Mouse (Mus musculus) limb, embryonic 12.5 days (tissue): ENCODE data around the gene Cpe. TPM values are rescaled to one million over a fixed set of nuclear protein-coding genes. Genes with fewer than 3 reads are reported as not detected.

ENCODE experiments used
- ATAC-seq: fragments of 200-750 bp; cut with Nextera tagmentation; 2 replicates; pipeline ENCODE4 v1.8.0; 2017; ENCODE audit warnings: low read depth, moderate TSS enrichment; ENCODE audit not compliant: insufficient number of reproducible peaks, insufficient read depth, low FRiP score, low TSS enrichment
- H3K27ac ChIP-seq: fragments of 300-500 bp; sonication (generic); 2 replicates; pipeline ENCODE4 v1.5.1; 2016; ENCODE audit warnings: mild to moderate bottlenecking, moderate library complexity
- H3K27me3 ChIP-seq: fragments of 300-500 bp; sonication (generic); 2 replicates; pipeline ENCODE4 v1.6.1; 2016; ENCODE audit warnings: mild to moderate bottlenecking, moderate library complexity
- H3K36me3 ChIP-seq: fragments of 300-500 bp; sonication (generic); 2 replicates; pipeline ENCODE4 v1.6.1; 2016; ENCODE audit warnings: mild to moderate bottlenecking, moderate library complexity
- H3K4me1 ChIP-seq: fragments of 300-500 bp; sonication (generic); replicated peaks from 2 replicates; pipeline ENCODE4 v1.6.1; 2016
- H3K4me2 ChIP-seq: fragments of 300-500 bp; sonication (generic); 2 replicates; pipeline ENCODE4 v1.6.1; 2016; ENCODE audit warnings: mild to moderate bottlenecking, moderate library complexity
- H3K4me3 ChIP-seq: fragments of 300-500 bp; sonication (generic); replicated peaks from 2 replicates; pipeline ENCODE4 v1.5.1; 2016; ENCODE audit warnings: mild to moderate bottlenecking
- H3K9ac ChIP-seq: fragments of 300-500 bp; sonication (generic); replicated peaks from 2 replicates; pipeline ENCODE4 v1.6.1; 2016; ENCODE audit warnings: mild to moderate bottlenecking, moderate library complexity
- H3K9me3 ChIP-seq: fragments of 300-500 bp; sonication (generic); 2 replicates; pipeline ENCODE4 v1.6.1; 2016; ENCODE audit warnings: mild to moderate bottlenecking, moderate library complexity
- WGBS: fragments of 180-500 bp; shearing (Covaris S2); methylation state at CpG from one replicate; pipeline ENCODE4 v1.1.7; 2016; 5-methylcytosine and 5-hydroxymethylcytosine counted together
- polyA plus RNA-seq: library from polyadenylated mRNA; unstranded; fragments of >200 nt; fragmentation: Nextera tagmentation; extraction: Ambion mirVana; gene quantifications from 2 replicates; pipeline ENCODE4 v1.2.1, GENCODE M21; 2016

Cpe gene
- 187 and 188 TPM in 2 replicates for polyA plus RNA-seq

DNA sequence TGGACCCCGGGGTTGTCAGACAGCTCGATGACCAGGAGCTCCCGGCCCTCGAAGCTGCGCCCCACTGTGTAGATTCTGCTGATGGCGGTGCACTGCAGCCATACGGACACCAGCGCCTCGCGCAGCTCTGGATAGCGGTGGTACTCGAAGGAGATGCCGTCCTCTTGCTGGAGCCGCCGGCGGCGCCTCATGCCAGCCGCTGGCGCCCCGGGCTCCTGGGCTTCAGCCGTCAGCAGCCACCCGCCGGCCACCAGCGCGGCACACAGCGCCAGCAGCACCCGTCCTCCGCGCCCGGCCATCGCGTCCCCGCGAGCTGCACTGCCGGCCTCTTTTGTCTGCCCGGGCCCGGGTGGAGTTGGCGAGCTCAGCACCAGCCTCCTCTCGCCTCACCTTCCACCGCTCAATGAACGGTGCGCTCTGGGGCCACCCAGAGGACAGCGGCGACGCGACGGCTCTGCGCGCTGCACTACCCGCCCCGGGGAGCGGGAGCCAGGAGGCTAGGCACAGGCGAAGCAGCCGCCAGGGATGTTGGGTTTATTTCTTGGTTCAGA is at the start of gene Cpe:
TSS of gene Cpe (minus strand) at position 404 of the 551 bp plus-strand sequence.
- peaks cover 4% of the 10 kb centered on the region; the same call in 1 of the 2 replicates for H3K4me1 ChIP-seq
- H3K4me2 ChIP-seq = peak within 1 kb of the TSS; percentile 68
- H3K27me3 ChIP-seq = 0 out of 2 replicates have a peak, but pooled peaks cover 4% of the 10 kb centered on the region
- H3K9ac ChIP-seq = peak within 1 kb of the TSS; percentile 94
- peak within 1 kb of the TSS; percentile 70 for H3K4me3 ChIP-seq
- ATAC-seq = peak; percentile 98
- H3K27ac ChIP-seq = peak within 1 kb of the TSS; percentile 96
- H3K9me3 ChIP-seq = no peaks in the 10 kb centered on the region
- H3K36me3 ChIP-seq = no peaks in the 10 kb centered on the region
- under 1% methylated on average over 54 of the region's 54 CpGs for WGBS

DNA sequence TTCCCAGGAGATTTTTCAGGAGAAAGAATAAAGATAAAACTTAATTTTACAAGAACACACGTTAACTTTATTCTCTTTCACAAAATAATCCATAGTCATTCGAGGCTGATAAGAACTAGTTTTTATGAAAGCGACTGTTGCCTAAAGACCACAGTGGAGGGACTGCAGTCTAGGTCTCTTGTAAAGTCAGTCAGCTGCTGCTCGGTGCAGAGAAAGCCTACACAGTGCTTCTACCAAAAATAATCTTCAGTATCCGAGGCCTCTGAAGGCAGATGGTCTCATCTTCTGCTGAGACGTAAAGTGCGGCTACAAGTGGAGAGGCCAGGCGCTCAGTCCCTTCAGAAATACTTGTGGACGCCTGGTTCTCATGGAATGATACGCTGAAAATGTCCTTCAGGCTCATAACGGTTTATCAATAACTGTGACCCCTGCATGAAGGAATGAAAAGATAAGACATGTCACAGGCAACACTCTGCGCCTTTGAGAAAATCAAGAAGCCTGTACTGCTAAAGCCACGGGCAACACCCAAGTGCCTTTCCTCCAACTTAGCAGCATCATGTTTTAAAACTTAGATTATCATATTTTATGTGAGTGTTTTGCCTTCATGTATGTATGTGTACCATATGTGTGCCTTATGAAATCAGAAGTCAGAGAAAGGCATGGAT is 47.8 kb upstream of the Cpe start:
- 93% methylated on average over 13 of the region's 13 CpGs for WGBS

DNA sequence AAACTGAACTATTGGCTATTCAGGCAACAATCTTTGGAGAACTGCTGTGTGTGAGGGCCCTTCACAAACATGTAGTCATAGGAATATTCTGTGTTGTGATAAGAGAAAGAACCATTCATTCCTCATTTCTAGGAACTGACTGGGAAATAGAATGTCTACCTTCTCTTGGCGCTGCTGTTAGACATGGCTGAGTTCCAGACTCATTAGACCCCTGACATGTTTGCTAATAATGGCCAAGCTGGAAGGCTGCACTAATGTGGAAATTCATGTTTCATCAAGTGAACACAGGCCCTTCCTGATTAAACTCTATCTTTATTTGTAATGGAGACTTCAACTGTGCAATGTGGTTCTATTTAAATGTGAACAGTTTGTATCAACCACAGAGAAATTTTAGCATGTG is 46.1 kb upstream of the Cpe start:
- Histone ChIP-seq H3K27me3 (no peaks in the 10 kb centered on the region), H3K4me3 (no peak overlapping the region), H3K4me1 (no peaks in the 10 kb centered on the region), H3K9ac (no peak overlapping the region), H3K9me3 (no peaks in the 10 kb centered on the region), H3K4me2 (no peak overlapping the region), H3K27ac (no peak overlapping the region), H3K36me3 (peaks cover 4% of the 10 kb centered on the region; the same call in 1 of the 2 replicates)
- no peak for ATAC-seq
- WGBS = 90% methylated on average over 1 of the region's 1 CpGs

More for the DNA sequence above, 47.8 kb upstream of the Cpe start:
- Histone ChIP-seq H3K27ac (no peak overlapping the region), H3K4me3 (no peak overlapping the region), H3K4me2 (no peak overlapping the region), H3K9me3 (no peaks in the 10 kb centered on the region), H3K4me1 (no peaks in the 10 kb centered on the region), H3K27me3 (no peaks in the 10 kb centered on the region), H3K9ac (no peak overlapping the region), H3K36me3 (peaks cover 4% of the 10 kb centered on the region; the same call in 1 of the 2 replicates)
- no peak for ATAC-seq

DNA sequence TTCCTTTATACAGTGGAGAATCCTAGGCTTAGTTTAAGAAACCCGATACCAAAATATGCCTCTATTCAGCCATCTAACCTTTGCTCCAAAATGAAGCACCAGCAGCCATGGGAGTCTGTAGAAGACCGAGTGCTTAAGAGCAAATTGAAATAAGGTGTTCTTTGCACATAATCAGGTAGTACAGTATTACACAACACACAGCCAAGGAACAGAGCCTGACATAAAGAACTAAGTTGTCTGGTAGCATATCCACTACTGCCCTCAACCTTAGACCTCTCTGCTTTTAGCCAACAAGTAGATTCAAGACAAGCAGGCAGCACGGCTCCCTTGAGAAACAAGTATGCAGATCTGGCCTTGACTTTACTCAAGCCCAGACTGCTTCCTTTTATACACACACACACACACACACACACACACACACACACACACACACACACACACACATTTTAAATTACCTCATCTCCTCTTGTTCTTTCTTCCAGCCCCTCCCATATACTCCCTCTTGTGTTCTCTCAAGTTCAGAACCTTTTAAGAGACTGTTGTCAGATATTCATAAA is 44.0 kb upstream of the Cpe start:
- 0 out of 2 replicates have a peak, but pooled peaks cover 4% of the 10 kb centered on the region for H3K36me3 ChIP-seq
- ATAC-seq = no peak
- WGBS = 74% methylated on average over 3 of the region's 3 CpGs
- H3K9me3 ChIP-seq = no peaks in the 10 kb centered on the region
- H3K4me1 ChIP-seq = peaks cover 8% of the 10 kb centered on the region
- no peak overlapping the region for H3K4me2 ChIP-seq
- no peak overlapping the region for H3K4me3 ChIP-seq
- no peaks in the 10 kb centered on the region for H3K27me3 ChIP-seq
- H3K9ac ChIP-seq = no peak overlapping the region
- H3K27ac ChIP-seq = no peak overlapping the region

DNA sequence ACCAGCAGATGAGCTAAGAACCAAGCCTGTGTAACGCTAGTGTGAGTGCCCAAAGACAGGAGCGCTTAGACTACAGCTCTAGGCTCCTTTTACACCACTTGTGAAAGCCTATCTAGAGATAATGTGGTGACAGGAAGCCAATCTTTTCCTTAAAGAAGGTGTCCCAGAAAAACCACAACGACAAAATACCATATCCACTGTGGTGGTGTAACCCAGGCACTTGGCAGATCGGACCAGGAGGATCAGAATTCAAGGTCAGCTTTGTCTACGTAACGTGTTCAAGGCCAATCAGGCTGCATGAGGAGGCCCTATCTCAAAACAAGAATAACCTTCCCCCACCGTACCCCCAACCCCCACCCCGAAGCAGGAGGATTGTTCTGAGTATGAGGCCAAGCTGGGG is 42.3 kb upstream of the Cpe start:
- no peaks in the 10 kb centered on the region for H3K27me3 ChIP-seq
- peaks cover 10% of the 10 kb centered on the region for H3K36me3 ChIP-seq
- H3K4me2 ChIP-seq = no peak overlapping the region
- no peak overlapping the region for H3K9ac ChIP-seq
- ATAC-seq = no peak
- WGBS = 92% methylated on average over 8 of the region's 8 CpGs
- H3K4me1 ChIP-seq = peaks cover 9% of the 10 kb centered on the region
- H3K9me3 ChIP-seq = no peaks in the 10 kb centered on the region
- no peak overlapping the region for H3K27ac ChIP-seq
- no peak overlapping the region for H3K4me3 ChIP-seq

DNA sequence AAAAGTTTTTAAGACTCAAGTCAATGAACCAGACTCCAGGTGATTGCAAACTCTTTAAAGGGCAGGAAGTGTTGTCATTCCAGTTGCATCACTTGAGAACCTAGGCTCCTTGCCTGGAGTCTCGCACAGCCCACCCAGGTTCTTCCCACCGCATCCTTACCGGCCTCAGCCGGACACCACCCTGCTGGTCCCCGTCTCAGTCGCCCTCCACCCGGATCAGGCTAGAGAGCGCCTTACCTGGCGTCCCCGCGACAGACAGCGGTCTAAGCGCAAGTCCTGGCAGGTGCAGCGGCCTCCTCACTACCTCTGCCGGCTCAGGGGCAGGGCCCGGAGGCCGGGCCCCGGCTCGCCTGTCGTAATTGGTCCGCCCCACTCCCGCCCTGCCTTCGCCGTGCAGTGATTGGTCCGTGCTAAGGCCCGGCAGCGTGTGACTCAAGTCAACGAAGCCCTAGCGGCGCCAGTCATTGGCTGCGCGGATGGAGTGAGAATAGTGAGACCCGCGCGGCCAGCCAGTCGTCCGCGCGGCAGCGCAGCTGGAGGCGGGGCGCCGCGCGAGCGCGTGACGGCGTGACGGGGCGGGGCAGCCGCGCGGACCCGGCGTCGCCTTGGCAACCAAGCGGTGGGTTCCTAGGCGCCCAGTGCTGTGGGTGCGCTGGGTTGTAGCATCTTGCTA is 40.6 kb upstream of the Cpe start, which contains the start of gene Msmo1:
TSS of gene Msmo1 (minus strand) at position 522 of the 673 bp plus-strand sequence.
- Histone ChIP-seq H3K27ac (0 out of 2 replicates have a peak within 1 kb of the TSS, but pooled peaks have one; percentile 29), H3K27me3 (no peaks in the 10 kb centered on the region), H3K9ac (peak within 1 kb of the TSS; percentile 61), H3K4me3 (peak within 1 kb of the TSS; percentile 78), H3K9me3 (no peaks in the 10 kb centered on the region), H3K4me1 (peaks cover 9% of the 10 kb centered on the region), H3K4me2 (peak within 1 kb of the TSS; percentile 77), H3K36me3 (peaks cover 23% of the 10 kb centered on the region)
- under 1% methylated on average over 60 of the region's 60 CpGs for WGBS
- peak; percentile 99 for ATAC-seq

DNA sequence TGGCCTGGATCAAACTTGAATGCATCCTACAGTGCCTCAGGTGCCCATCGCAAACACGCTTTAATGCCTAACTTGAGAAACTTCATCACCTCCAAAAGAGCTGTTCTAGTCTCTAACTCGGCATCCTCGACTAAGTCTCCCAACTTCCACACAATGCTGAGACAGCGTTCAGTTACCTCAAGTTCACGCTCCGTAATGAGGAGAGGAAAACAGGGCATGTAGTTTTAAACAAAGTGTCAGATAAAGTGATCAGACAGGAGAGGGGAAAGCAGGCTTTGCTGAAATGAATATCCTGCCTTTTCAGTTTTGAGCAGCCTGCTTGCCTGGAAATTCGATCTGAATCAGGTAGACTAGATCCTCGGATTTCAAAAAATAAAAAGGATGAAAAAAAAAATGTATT is 39.7 kb upstream of the Cpe start:
- Histone ChIP-seq H3K4me1 (peaks cover 9% of the 10 kb centered on the region), H3K36me3 (peaks cover 31% of the 10 kb centered on the region), H3K4me3 (peak overlapping the region; percentile 78), H3K4me2 (peak overlapping the region; percentile 77), H3K27ac (no peak overlapping the region), H3K9ac (peak overlapping the region; percentile 61), H3K9me3 (no peaks in the 10 kb centered on the region), H3K27me3 (no peaks in the 10 kb centered on the region)
- WGBS = 16% methylated on average over 9 of the region's 9 CpGs
- ATAC-seq = no peak

DNA sequence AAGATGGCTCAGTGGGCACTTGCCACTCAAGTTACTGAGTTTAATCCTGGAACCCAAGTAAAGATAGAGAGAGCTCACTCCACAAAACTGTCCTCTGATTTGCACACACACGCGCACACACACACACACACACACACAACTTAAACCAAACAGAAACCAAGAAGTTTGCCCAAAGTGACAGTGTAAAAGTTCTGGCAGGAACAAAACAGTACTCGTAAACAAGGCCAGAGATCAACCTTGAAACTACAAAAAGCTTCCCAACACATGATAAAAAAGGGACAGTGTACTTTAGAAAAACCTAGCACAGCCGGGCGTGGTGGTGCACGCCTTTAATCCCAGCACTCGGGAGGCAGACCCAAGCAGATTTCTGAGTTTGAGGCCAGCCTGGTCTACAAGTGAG is 35.3 kb upstream of the Cpe start:
- Histone ChIP-seq H3K36me3 (peaks cover 69% of the 10 kb centered on the region), H3K27ac (no peak overlapping the region), H3K9me3 (no peaks in the 10 kb centered on the region), H3K9ac (no peak overlapping the region), H3K27me3 (no peaks in the 10 kb centered on the region), H3K4me2 (no peak overlapping the region), H3K4me3 (no peak overlapping the region), H3K4me1 (peaks cover 9% of the 10 kb centered on the region)
- no peak for ATAC-seq
- 88% methylated on average over 7 of the region's 7 CpGs for WGBS

DNA sequence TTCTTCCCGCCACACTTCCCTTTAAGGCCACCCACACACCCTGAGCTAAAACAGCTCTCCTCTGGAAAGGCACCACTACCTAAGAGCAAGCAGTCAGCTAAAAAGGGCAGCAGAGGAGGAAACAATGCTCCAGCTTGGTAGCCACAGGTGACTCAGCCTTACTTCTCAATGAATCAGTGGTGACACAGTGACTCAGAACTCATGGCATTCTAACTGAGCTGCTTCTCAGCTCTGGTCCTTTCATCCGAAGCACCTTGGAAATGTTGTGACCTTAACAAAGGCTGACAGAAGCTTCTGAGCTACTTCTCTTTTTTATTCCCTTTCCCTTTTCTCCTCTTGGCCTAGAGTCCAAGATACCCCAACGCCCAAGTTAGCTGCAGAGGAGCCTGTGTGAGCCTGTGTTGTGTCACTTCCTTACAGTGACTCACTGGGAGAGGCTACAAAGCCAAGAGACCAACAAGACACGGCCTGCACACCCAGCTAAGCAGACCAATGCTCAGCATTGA is 33.4 kb upstream of the Cpe start:
- Histone ChIP-seq H3K9me3 (no peaks in the 10 kb centered on the region), H3K27ac (no peak overlapping the region), H3K9ac (no peak overlapping the region), H3K36me3 (peaks cover 84% of the 10 kb centered on the region), H3K27me3 (no peaks in the 10 kb centered on the region), H3K4me3 (no peak overlapping the region), H3K4me2 (no peak overlapping the region), H3K4me1 (no peaks in the 10 kb centered on the region)
- ATAC-seq = no peak
- 86% methylated on average over 4 of the region's 4 CpGs for WGBS

DNA sequence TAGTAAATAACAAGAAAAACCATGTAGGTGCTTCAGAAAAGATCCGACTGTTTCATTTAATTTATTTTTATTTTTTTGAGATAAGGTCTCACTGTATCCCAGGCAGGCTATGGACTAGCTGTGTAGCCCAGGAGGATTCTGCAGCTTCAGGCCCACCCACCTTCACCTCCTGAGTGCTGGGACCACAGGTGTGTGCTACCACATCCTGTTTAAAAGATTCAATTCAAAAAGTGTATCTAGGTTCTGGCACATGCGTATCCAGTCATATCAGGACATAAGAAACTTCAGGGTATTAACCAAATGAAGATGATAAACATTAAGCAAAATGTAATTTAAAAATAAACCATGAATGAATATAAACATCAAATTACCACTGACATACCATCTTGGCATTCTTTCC is 30.4 kb upstream of the Cpe start:
- Histone ChIP-seq H3K27me3 (no peaks in the 10 kb centered on the region), H3K27ac (no peak overlapping the region), H3K4me1 (no peaks in the 10 kb centered on the region), H3K36me3 (peaks cover 87% of the 10 kb centered on the region), H3K4me2 (no peak overlapping the region), H3K9ac (no peak overlapping the region), H3K9me3 (no peaks in the 10 kb centered on the region), H3K4me3 (no peak overlapping the region)
- no peak for ATAC-seq
- 93% methylated on average over 2 of the region's 2 CpGs for WGBS

DNA sequence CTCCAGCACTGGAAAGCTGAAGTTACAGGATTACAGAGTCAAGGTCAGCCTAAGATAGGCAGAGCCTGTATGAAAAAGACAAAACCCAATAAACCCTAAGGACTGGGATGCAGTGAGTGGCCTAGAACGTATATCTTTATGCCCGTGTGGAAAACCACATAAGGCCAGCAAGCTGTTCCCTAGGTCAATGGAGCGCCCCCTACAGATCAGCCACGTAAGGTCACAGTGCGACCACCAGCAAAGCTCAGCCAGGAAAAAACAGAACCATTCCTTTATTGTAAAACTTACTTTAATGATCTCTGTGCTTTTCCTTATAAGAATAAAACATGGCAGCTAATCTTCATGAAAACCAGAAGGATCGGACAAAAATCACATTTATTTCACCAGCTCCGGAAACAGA is 25.0 kb upstream of the Cpe start:
- Histone ChIP-seq H3K27ac (no peak overlapping the region), H3K4me1 (no peaks in the 10 kb centered on the region), H3K36me3 (peaks cover 64% of the 10 kb centered on the region), H3K27me3 (no peaks in the 10 kb centered on the region), H3K9ac (no peak overlapping the region), H3K9me3 (no peaks in the 10 kb centered on the region), H3K4me2 (no peak overlapping the region), H3K4me3 (no peak overlapping the region)
- WGBS = 81% methylated on average over 7 of the region's 7 CpGs
- no peak for ATAC-seq
